In genomic region chr2:93784721-93785431, GRCm38 (mm10) we compare ENCODE assay signal across 9 mouse cellular contexts. TPM values are rescaled to one million over a fixed set of nuclear protein-coding genes. Genes with fewer than 3 reads are reported as not detected.
DNase-seq lines count a peak whose midpoint lies in the region.
"Had no signal": no experiment of that assay in that cellular context is flagged by ENCODE, and none has a peak within 500 bp of the region (broad histone marks: within the 10 kb centered on the region; RNA-seq: fewer than 3 reads in every experiment).

No protein-coding gene starts in this region.

- peaks cover 56% of the 10 kb centered on the region for H3K4me1 ChIP-seq in limb, embryonic 10.5 days

- peaks cover 19% of the 10 kb centered on the region for H3K36me3 ChIP-seq in limb, embryonic 10.5 days

- H3K27me3 ChIP-seq in limb, embryonic 10.5 days (ENCODE audit: low read depth, poor library complexity, severe bottlenecking) = peaks cover 44% of the 10 kb centered on the region

- H3K27ac ChIP-seq in limb, embryonic 10.5 days = peak overlapping the region; percentile 54

- H3K9me3 ChIP-seq in limb, embryonic 10.5 days (replicated peaks) = no peaks in the 10 kb centered on the region
- H3K9me3 ChIP-seq: G1E had no signal

- no peak overlapping the region for H3K4me3 ChIP-seq in limb, embryonic 10.5 days

- intact Hi-C loops in left cerebral cortex, postnatal 10 days (cut with DNase I) = loop anchor here (5.0 kb wide), 2 partner anchors 123 to 308 kb away; no protein-coding TSS in a partner anchor

- 16% methylated on average over 12 of the region's 12 CpGs for WGBS in limb, embryonic 10.5 days

- DNase-seq in left cerebral cortex, adult 18-20 months (ENCODE audit: low spot score in 2 of 2) = peak; percentile 36 to 55
- no peak for DNase-seq in left cerebral cortex, postnatal 10 days (ENCODE audit: extremely low spot score in 1 of 2, low spot score in 2 of 2)
- DNase-seq in embryo, embryonic 10.5 days (ENCODE audit: low spot score) = peak; percentile 70
- peak; percentile 56 for DNase-seq in limb, embryonic 10.5 days (ENCODE audit: low spot score)
- DNase-seq in yolk sac, embryonic 10.5 days (ENCODE audit: low spot score) = peak; percentile 60
- DNase-seq in B cell, adult 2 months = no peak
- no peak for DNase-seq in kidney, adult 9 months
- DNase-seq: lung, adult 2 months had no signal

RNA-seq across cellular contexts. Expression of gene Ext2, which starts 37.5 kb away (rescaled TPM):
- 10 to 100 TPM; 54.5 to 55.2 TPM for total RNA-seq in left cerebral cortex, adult 18-20 months (2021)
- 10 to 100 TPM; 55.5 to 58.1 TPM for total RNA-seq in left cerebral cortex, postnatal 10 days (2021)
- polyA plus RNA-seq in limb, embryonic 10.5 days (2016; fragmentation: Nextera tagmentation; extraction: Ambion mirVana) = 70.0 and 79.1 TPM in 2 replicates

Comparison
In these comparisons a context has a peak if more than half of its experiments do, and no peak if none do; other contexts are left out.
1. DNase-seq: peak in left cerebral cortex, adult 18-20 months (2 of 2), embryo, embryonic 10.5 days (single experiment), limb, embryonic 10.5 days (single experiment) and yolk sac, embryonic 10.5 days (single experiment); none in left cerebral cortex, postnatal 10 days (0 of 2), B cell, adult 2 months (0 of 2) and kidney, adult 9 months (single experiment).